Mouse (Mus musculus) testis, adult 2 months (tissue): ENCODE data around the gene Npas3.

Source experiments
- CTCF ChIP-seq: fragments of 200-500 bp; IDR thresholded peaks from 2 replicates; pipeline ENCODE4 v1.5.1; 2012; ENCODE audit warnings: low read depth, mild to moderate bottlenecking, inconsistent platforms, low read length, moderate library complexity; ENCODE audit not compliant: control insufficient read depth, insufficient read depth, insufficient replicate concordance
- POLR2A ChIP-seq: fragments of 200-500 bp; IDR thresholded peaks from 2 replicates; pipeline ENCODE4 v1.6.1; 2012; ENCODE audit warnings: low read depth, mild to moderate bottlenecking, inconsistent platforms, low read length, moderate library complexity; ENCODE audit not compliant: control insufficient read depth

- TF ChIP-seq CTCF (no peak), POLR2A (no peak)
Observed at GRCm38 (mm10) chr12:53969378-53970174, 721.1 kb downstream of the Npas3 start.
